Mouse (Mus musculus) intestine, postnatal 0 days (tissue): ENCODE measurements around the gene 1500009C09Rik. TPM values are rescaled to one million over a fixed set of nuclear protein-coding genes. Genes with fewer than 3 reads are reported as not detected.

Experiments used
- ATAC-seq: fragments of 200-750 bp; cut with Nextera tagmentation; 2 replicates; pipeline ENCODE4 v1.8.0; 2017; ENCODE audit warnings: mild to moderate bottlenecking, moderate TSS enrichment, moderate library complexity
- H3K27ac ChIP-seq: fragments of 300-500 bp; sonication (generic); 2 replicates; pipeline ENCODE4 v1.5.1; 2014; ENCODE audit warnings: mild to moderate bottlenecking, low read depth, low read length, moderate library complexity
- H3K27me3 ChIP-seq: fragments of 300-500 bp; sonication (generic); replicated peaks from 2 replicates; pipeline ENCODE4 v1.6.1; 2014; ENCODE audit warnings: low read length, mixed read lengths; ENCODE audit not compliant: control insufficient read depth, insufficient read depth
- H3K36me3 ChIP-seq: fragments of 300-500 bp; sonication (generic); 2 replicates; pipeline ENCODE4 v1.6.1; 2014; ENCODE audit warnings: mild to moderate bottlenecking, moderate library complexity; ENCODE audit not compliant: control insufficient read depth, insufficient read depth
- H3K4me1 ChIP-seq: fragments of 300-500 bp; sonication (generic); replicated peaks from 2 replicates; pipeline ENCODE4 v1.6.1; 2014; ENCODE audit warnings: antibody characterized with exemption, low read length, mixed read lengths; ENCODE audit not compliant: control insufficient read depth, insufficient read depth
- H3K4me2 ChIP-seq: fragments of 300-500 bp; sonication (generic); replicated peaks from 2 replicates; pipeline ENCODE4 v1.6.1; 2014; ENCODE audit warnings: low read depth, mild to moderate bottlenecking, moderate library complexity
- H3K4me3 ChIP-seq: fragments of 300-500 bp; sonication (generic); 2 replicates; pipeline ENCODE4 v1.5.1; 2014; ENCODE audit warnings: low read depth, low read length
- H3K9ac ChIP-seq: fragments of 300-500 bp; sonication (generic); 2 replicates; pipeline ENCODE4 v1.6.1; 2014; ENCODE audit warnings: mild to moderate bottlenecking, low read depth, low read length
- H3K9me3 ChIP-seq: fragments of 300-500 bp; sonication (generic); 2 replicates; pipeline ENCODE4 v1.6.1; 2016; ENCODE audit warnings: mixed run types; ENCODE audit not compliant: control insufficient read depth
- CTCF ChIP-seq: sonication (generic); IDR thresholded peaks from 2 replicates; pipeline ENCODE4 v1.5.1; 2016; ENCODE audit warnings: low read depth, mild to moderate bottlenecking, control low read depth, antibody characterized with exemption, moderate library complexity
- WGBS: fragments of 180-500 bp; shearing (Covaris S2); extraction: QIAGEN DNeasy Blood & Tissue Kit; methylation state at CpG from one replicate; pipeline ENCODE4 v1.1.7; 2014; 5-methylcytosine and 5-hydroxymethylcytosine counted together
- polyA plus RNA-seq: library from polyadenylated mRNA; unstranded; fragments of >200 nt; fragmentation: Nextera tagmentation; extraction: Ambion mirVana; gene quantifications from 2 replicates; pipeline ENCODE4 v1.2.1, GENCODE M21; 2015

Gene 1500009C09Rik
- polyA plus RNA-seq = 0.13 TPM in 1 of 2 replicates, not detected in the other

- WGBS = 68% methylated on average over 6 of the region's 6 CpGs
- no peak within 1 kb of the TSS for H3K27ac ChIP-seq
- no peak for TF ChIP-seq CTCF
These were observed at the start of gene 1500009C09Rik for GRCm38 (mm10) chr15:82252097-82252496. TSS of gene 1500009C09Rik (plus strand) at chr15:82252397.

GRCm38 (mm10) chr15:82203090-82203489 lies 49.1 kb upstream of the 1500009C09Rik start:
- no peak for TF ChIP-seq CTCF
- WGBS = 87% methylated on average over 10 of the region's 10 CpGs
- peaks cover 82% of the 10 kb centered on the region for H3K36me3 ChIP-seq
- ATAC-seq = no peak
- no peak overlapping the region for H3K4me2 ChIP-seq
- no peak overlapping the region for H3K4me3 ChIP-seq
- no peak overlapping the region for H3K9ac ChIP-seq
- no peaks in the 10 kb centered on the region for H3K27me3 ChIP-seq
- no peaks in the 10 kb centered on the region for H3K4me1 ChIP-seq
- no peaks in the 10 kb centered on the region for H3K9me3 ChIP-seq
- H3K27ac ChIP-seq = no peak overlapping the region

More at GRCm38 (mm10) chr15:82252097-82252496, at the start of gene 1500009C09Rik:
- Histone ChIP-seq H3K9ac (no peak within 1 kb of the TSS), H3K9me3 (no peaks in the 10 kb centered on the region), H3K4me1 (no peaks in the 10 kb centered on the region), H3K4me3 (no peak within 1 kb of the TSS), H3K27me3 (0 out of 2 replicates have a peak, but pooled peaks cover 10% of the 10 kb centered on the region), H3K4me2 (no peak within 1 kb of the TSS), H3K36me3 (no peaks in the 10 kb centered on the region)
- ATAC-seq = 0 out of 2 replicates have a peak, but pooled peaks have one; percentile 30

GRCm38 (mm10) chr15:82203611-82204351 lies 48.4 kb upstream of the 1500009C09Rik start:
- Histone ChIP-seq H3K36me3 (peaks cover 75% of the 10 kb centered on the region), H3K9ac (no peak overlapping the region), H3K4me3 (no peak overlapping the region), H3K27me3 (no peaks in the 10 kb centered on the region), H3K4me1 (no peaks in the 10 kb centered on the region), H3K9me3 (no peaks in the 10 kb centered on the region), H3K27ac (no peak overlapping the region), H3K4me2 (no peak overlapping the region)
- no peak for TF ChIP-seq CTCF
- ATAC-seq = no peak
- WGBS = 88% methylated on average over 20 of the region's 20 CpGs

- Histone ChIP-seq H3K4me2 (no peak overlapping the region), H3K9me3 (no peaks in the 10 kb centered on the region), H3K9ac (no peak overlapping the region), H3K4me1 (no peaks in the 10 kb centered on the region), H3K27me3 (no peaks in the 10 kb centered on the region; the same call in 1 of the 2 replicates), H3K4me3 (no peak overlapping the region), H3K27ac (no peak overlapping the region), H3K36me3 (peaks cover 65% of the 10 kb centered on the region)
- no peak for TF ChIP-seq CTCF
- WGBS = 56% methylated on average over 10 of the region's 10 CpGs
- ATAC-seq = no peak
These were observed 47.4 kb upstream of the 1500009C09Rik start for GRCm38 (mm10) chr15:82204680-82205371.

- 52% methylated on average over 9 of the region's 9 CpGs for WGBS
- Histone ChIP-seq H3K4me3 (no peak overlapping the region), H3K9ac (no peak overlapping the region), H3K27me3 (peaks cover 16% of the 10 kb centered on the region), H3K9me3 (no peaks in the 10 kb centered on the region), H3K27ac (no peak overlapping the region), H3K4me2 (no peak overlapping the region), H3K4me1 (no peaks in the 10 kb centered on the region), H3K36me3 (peaks cover 50% of the 10 kb centered on the region)
- no peak for TF ChIP-seq CTCF
- peak; percentile 21; the same call in 1 of the 2 replicates for ATAC-seq
These were observed 45.7 kb upstream of the 1500009C09Rik start for GRCm38 (mm10) chr15:82206365-82207104.

- H3K4me1 ChIP-seq = no peaks in the 10 kb centered on the region
- ATAC-seq = no peak
- H3K27ac ChIP-seq = no peak overlapping the region
- 41% methylated on average over 34 of the region's 34 CpGs for WGBS
- H3K9ac ChIP-seq = no peak overlapping the region
- H3K27me3 ChIP-seq = peaks cover 22% of the 10 kb centered on the region
- peaks cover 45% of the 10 kb centered on the region for H3K36me3 ChIP-seq
- no peak overlapping the region for H3K4me2 ChIP-seq
- H3K9me3 ChIP-seq = no peaks in the 10 kb centered on the region
- H3K4me3 ChIP-seq = no peak overlapping the region
- no peak for TF ChIP-seq CTCF
These were observed 45.1 kb upstream of the 1500009C09Rik start for GRCm38 (mm10) chr15:82207105-82207459.
